Mouse (Mus musculus): Measurements from ENCODE around the gene Hyou1. TPM values are rescaled to one million over a fixed set of nuclear protein-coding genes. Genes with fewer than 3 reads are reported as not detected.
"Not testable (repeated sequence)": the region's sequence is repeated elsewhere in the genome, so short reads cannot be mapped to it uniquely, and the experiment has no call there.

Gene Hyou1
- 14.3 and 18.1 TPM in 2 replicates for polyA plus RNA-seq (2015; fragmentation: Nextera tagmentation; extraction: Ambion mirVana)

DNA sequence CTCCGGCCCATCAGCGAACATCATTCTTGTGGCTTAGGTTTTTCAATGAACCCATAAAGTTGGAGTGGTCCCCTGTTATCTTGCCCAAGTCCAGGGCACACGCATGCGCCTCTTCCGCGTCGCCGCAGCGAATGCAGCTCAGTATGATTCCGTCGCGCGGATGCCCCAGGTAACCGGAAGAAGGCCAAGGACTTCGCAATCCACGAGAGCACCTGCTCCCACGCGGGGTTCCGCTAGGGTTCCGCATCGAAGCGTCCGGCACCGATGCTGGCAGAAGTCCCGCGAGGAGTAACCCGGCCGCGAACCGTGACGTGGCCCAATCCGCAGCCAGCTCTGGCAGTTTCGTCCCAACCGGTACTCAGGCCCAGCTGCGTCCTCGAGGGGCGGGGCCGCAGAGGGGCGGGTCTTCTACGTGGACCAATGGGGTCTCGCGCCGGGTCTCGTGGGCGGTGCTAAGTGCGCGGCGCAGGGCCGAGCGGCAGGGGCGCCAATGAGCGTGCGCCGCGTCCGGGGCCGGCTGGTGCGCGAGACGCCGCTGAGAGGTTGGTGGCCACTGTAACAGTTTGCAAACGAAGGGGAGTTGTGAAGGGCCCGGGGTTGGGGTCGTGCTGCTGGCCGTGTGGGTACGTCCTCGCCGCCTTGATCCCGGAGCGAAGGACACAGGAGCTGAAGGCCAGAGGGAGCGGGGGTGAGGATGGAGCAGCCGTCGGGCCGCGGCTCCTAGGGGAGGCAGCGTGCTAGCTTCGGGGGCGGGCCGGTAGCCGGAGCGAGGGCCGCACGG is at the start of gene Hyou1:
Gene Hyou1 (plus strand): TSS at position 437 of the 781 bp plus-strand sequence.
- peak; percentile 98 for ATAC-seq (replicated peaks; ENCODE audit: insufficient number of reproducible peaks, insufficient read depth, low FRiP score, low read depth)
- peak within 1 kb of the TSS; percentile 84 for H3K9ac ChIP-seq
- peak within 1 kb of the TSS; percentile 71 for H3K4me3 ChIP-seq
- peak within 1 kb of the TSS; percentile 78 for H3K27ac ChIP-seq
- peaks cover 35% of the 10 kb centered on the region for H3K36me3 ChIP-seq
- H3K9me3 ChIP-seq (replicated peaks): no peaks in the 10 kb centered on the region
- peaks cover 15% of the 10 kb centered on the region for H3K4me1 ChIP-seq (replicated peaks)
- WGBS: under 1% methylated on average over 83 of the region's 83 CpGs
- no peaks in the 10 kb centered on the region for H3K27me3 ChIP-seq
- H3K4me2 ChIP-seq: peak within 1 kb of the TSS; percentile 91

DNA sequence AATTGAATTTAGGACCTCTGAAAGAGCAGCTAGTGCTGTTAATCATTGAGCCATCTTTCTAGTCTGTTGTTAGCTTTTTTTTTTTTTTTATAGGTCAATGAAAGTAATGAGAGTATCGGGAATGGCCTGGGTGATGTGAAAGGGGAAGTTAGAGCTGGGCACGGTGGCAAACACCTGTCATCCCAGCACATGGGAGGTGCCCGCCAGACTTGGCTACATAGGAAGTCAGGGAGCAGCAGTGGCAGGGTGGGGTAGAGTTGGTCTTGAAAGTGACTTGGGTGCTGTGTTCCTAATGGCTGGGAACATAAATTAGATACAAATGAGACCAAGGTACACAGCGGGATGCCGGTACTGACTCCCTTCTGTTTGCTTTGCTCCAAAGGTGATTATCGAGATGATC is 48.6 kb upstream of the Hyou1 start:
- Histone ChIP-seq H3K9ac (no peak overlapping the region), H3K27ac (no peak overlapping the region), H3K4me2 (no peak overlapping the region), H3K9me3 (replicated peaks) (no peaks in the 10 kb centered on the region), H3K4me3 (no peak overlapping the region), H3K36me3 (peaks cover 56% of the 10 kb centered on the region), H3K4me1 (replicated peaks) (peaks cover 17% of the 10 kb centered on the region), H3K27me3 (no peaks in the 10 kb centered on the region)
- ATAC-seq (replicated peaks; ENCODE audit: insufficient number of reproducible peaks, insufficient read depth, low FRiP score, low read depth): no peak
- WGBS: 93% methylated on average over 6 of the region's 6 CpGs

DNA sequence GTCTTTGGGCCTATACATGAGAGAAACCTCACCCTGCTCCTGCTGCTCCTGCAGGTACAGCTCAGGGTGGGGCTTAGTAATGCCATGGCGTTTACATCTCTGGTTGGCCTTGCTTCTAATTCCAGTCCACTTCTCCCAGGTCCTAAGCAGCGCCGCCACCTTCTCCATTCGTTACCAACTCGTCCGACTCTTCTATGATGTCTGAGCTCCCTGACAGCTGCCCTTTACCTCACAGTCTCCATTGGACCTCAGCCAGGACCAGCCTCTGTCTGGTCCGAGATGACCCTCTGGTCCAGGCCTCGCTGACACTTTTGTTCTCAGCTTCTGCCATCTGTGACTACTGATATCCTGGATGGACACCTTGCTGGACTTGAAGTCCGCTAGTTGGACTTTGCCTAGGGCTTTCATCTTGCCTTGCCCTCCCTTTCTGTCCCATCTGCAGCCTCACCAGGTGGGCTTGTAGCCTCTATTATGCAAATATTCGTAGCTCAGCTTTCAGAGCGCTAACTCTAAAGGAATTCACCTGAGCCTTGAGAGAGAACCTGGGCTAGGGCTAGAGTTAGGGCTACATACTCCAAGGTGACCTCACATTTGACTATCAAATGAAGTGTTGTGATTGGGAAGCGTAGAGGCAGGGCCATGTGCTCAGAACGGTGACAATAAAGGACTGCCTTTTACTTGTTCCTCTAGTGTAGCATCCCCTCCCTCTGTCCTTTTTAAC is 46.2 kb upstream of the Hyou1 start:
- 92% methylated on average over 13 of the region's 13 CpGs for WGBS
- no peak overlapping the region for H3K4me2 ChIP-seq
- no peak overlapping the region for H3K4me3 ChIP-seq
- peaks cover 70% of the 10 kb centered on the region for H3K36me3 ChIP-seq
- no peaks in the 10 kb centered on the region for H3K27me3 ChIP-seq
- no peaks in the 10 kb centered on the region for H3K9me3 ChIP-seq (replicated peaks)
- peaks cover 25% of the 10 kb centered on the region for H3K4me1 ChIP-seq (replicated peaks)
- no peak overlapping the region for H3K27ac ChIP-seq
- no peak for ATAC-seq (replicated peaks; ENCODE audit: insufficient number of reproducible peaks, insufficient read depth, low FRiP score, low read depth)
- H3K9ac ChIP-seq: no peak overlapping the region

DNA sequence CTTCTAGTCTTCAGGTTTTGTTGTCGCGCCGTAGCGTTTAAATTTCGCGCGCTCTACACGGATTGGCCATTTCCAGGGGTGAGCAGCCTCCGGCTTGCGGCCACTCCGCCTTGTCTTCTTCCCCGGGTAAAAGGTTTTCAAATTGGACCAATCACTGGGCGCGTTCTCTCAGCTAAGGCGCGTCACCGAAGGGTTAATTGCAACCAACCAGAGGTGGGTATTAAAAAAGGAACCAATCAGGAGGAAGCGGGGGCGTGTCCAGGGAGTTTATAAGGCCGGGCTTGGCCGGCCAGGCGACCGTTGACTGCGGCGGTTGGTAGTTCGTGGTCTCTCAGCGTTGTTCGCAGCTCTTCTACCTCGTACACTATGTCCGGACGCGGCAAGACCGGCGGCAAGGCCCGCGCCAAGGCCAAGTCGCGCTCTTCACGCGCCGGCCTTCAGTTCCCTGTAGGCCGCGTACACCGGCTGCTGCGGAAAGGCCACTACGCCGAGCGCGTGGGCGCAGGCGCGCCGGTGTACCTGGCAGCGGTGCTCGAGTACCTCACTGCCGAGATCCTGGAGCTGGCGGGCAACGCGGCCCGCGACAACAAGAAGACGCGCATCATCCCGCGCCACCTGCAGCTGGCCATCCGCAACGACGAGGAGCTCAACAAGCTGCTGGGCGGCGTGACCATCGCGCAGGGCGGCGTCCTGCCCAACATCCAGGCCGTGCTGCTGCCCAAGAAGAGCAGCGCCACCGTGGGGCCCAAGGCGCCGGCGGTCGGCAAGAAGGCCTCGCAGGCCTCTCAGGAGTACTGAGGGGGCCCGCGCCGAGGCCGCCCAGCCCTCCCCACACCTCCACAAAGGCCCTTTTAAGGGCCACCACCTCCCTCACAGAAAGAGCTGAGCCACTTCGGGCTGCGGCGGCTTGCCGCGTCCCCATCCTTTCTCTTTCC is 44.6 kb upstream of the Hyou1 start, which contains the start of gene H2afx:
Gene H2afx (plus strand): TSS at position 299 of the 935 bp plus-strand sequence.
- H3K27me3 ChIP-seq: no peaks in the 10 kb centered on the region
- H3K27ac ChIP-seq: peak within 1 kb of the TSS; percentile 98
- H3K9ac ChIP-seq: peak within 1 kb of the TSS; percentile 82
- H3K36me3 ChIP-seq: peaks cover 64% of the 10 kb centered on the region
- no peaks in the 10 kb centered on the region for H3K9me3 ChIP-seq (replicated peaks)
- peak within 1 kb of the TSS; percentile 71 for H3K4me3 ChIP-seq
- peak within 1 kb of the TSS; percentile 77 for H3K4me2 ChIP-seq
- ATAC-seq (replicated peaks; ENCODE audit: insufficient number of reproducible peaks, insufficient read depth, low FRiP score, low read depth): peak; percentile 93
- under 1% methylated on average over 88 of the region's 91 CpGs for WGBS
- H3K4me1 ChIP-seq (replicated peaks): peaks cover 24% of the 10 kb centered on the region

DNA sequence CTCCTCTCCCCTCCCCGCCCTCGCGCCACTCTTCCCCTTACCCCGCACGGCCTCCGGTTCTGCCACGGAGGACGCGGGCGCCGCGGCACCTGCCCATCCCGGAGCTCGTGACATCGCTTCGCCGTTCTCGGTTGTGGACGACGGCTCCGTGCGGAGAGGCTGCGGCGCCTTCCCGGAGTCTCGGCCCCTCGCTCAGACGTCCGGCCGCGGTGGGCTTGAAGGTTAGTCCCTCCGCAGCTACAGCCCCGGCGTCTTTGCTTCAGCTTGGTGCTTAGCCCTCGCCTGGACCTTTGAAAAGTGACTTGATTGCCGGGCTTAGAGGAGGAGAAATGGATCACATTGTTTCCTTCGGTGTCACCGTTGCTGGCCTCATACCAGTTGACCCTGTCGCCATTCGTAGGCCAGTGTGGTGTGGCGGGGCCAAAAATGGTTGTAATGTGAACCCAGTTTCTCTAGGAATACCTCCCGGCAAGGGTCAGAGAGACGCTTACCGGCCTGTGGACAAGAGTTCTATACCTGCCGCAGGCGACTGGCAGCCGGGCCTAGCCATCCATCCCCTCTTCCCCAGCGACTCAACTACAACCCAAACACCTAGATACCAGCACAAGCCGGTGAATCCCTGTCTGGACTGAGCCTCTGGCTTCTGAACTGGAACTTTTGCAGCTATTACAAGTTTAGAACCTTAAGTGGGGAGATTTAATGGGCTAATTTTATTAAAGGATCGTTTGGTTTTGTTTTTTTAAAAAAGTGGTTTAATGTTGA is 43.8 kb upstream of the Hyou1 start:
- Histone ChIP-seq H3K36me3 (peaks cover 60% of the 10 kb centered on the region), H3K4me2 (peak overlapping the region; percentile 77), H3K9me3 (replicated peaks) (no peaks in the 10 kb centered on the region), H3K27me3 (no peaks in the 10 kb centered on the region), H3K9ac (peak overlapping the region; percentile 82), H3K4me3 (peak overlapping the region; percentile 71), H3K27ac (peak overlapping the region; percentile 98), H3K4me1 (replicated peaks) (peaks cover 24% of the 10 kb centered on the region)
- ATAC-seq (replicated peaks; ENCODE audit: insufficient number of reproducible peaks, insufficient read depth, low FRiP score, low read depth): no peak; the same call in 1 of the 2 replicates
- WGBS: 0% methylated on average over 50 of the region's 50 CpGs

DNA sequence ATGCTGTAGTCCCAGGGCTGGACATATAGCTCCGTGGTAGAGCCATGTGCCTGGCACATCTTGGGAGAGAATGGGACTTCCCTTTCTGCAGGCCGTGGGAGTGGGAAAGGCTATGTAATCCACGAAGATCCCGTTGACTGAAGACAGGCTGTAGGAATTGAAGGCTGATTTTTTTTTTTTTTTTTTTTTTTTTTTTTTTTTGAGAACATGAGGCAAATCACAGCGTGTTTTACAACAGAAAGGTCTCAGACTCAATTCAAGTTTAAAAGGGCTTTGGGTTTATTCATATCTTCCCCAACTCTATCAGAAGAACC is 43.2 kb upstream of the Hyou1 start:
- peak overlapping the region; percentile 98 for H3K27ac ChIP-seq
- ATAC-seq (replicated peaks; ENCODE audit: insufficient number of reproducible peaks, insufficient read depth, low FRiP score, low read depth): no peak
- WGBS: 2% methylated on average over 5 of the region's 5 CpGs
- peak overlapping the region; percentile 82 for H3K9ac ChIP-seq
- peak overlapping the region; percentile 71 for H3K4me3 ChIP-seq
- peak overlapping the region; percentile 77 for H3K4me2 ChIP-seq
- H3K27me3 ChIP-seq: no peaks in the 10 kb centered on the region
- H3K9me3 ChIP-seq (replicated peaks): no peaks in the 10 kb centered on the region
- H3K4me1 ChIP-seq (replicated peaks): peaks cover 24% of the 10 kb centered on the region
- peaks cover 56% of the 10 kb centered on the region for H3K36me3 ChIP-seq

DNA sequence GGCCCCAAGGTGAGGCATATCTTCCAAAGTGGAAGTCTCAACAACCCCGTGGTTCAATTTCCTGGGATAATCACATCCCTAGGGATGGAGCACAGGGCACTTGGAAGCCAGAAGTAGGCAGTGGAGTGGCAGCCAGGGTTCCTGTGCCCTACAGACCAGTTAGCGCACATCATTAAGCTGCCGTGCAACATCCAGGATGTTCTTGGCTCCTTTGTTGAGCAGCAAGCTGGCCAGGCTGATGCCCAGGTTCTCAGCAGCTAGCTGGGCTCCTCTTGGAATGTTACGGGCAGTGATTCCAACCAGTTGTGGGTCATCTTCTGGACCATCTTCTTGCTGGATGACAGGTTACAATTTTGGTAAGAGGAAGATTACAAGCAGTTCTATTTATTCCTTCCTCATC is 42.8 kb upstream of the Hyou1 start:
- Histone ChIP-seq H3K9ac (peak overlapping the region; percentile 82), H3K4me1 (replicated peaks) (peaks cover 24% of the 10 kb centered on the region), H3K4me3 (peak overlapping the region; percentile 71), H3K36me3 (peaks cover 55% of the 10 kb centered on the region), H3K4me2 (peak overlapping the region; percentile 77)
- H3K9me3 ChIP-seq (replicated peaks); H3K27me3 ChIP-seq; ATAC-seq (replicated peaks; ENCODE audit: insufficient number of reproducible peaks, insufficient read depth, low FRiP score, low read depth); H3K27ac ChIP-seq: not testable (repeated sequence)
- WGBS: 32% methylated on average over 4 of the region's 4 CpGs

DNA sequence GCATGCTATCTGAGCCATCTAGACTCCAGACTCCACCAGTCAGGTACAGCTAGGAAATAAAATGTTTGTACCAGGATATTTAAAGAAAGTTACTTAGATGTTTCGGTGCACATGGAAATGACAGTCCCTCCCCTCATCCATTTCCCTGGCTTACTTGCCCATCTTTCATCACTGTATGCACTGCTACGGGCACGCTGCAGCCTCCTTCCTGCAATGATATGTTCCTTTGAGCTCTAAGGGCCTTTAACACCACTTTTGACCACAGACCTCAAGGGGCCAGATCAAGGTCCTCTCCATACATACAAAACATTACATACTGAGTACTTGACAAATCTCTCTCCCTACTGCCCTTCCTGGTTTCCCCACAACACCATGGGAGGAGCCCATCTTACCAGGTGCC is 42.3 kb upstream of the Hyou1 start:
- no peaks in the 10 kb centered on the region for H3K27me3 ChIP-seq
- no peaks in the 10 kb centered on the region for H3K9me3 ChIP-seq (replicated peaks)
- peaks cover 28% of the 10 kb centered on the region for H3K4me1 ChIP-seq (replicated peaks)
- 60% methylated on average over 3 of the region's 3 CpGs for WGBS
- H3K4me3 ChIP-seq: peak overlapping the region; percentile 71
- H3K9ac ChIP-seq: peak overlapping the region; percentile 82
- H3K27ac ChIP-seq: no peak overlapping the region
- ATAC-seq (replicated peaks; ENCODE audit: insufficient number of reproducible peaks, insufficient read depth, low FRiP score, low read depth): no peak
- peaks cover 54% of the 10 kb centered on the region for H3K36me3 ChIP-seq
- peak overlapping the region; percentile 77 for H3K4me2 ChIP-seq

DNA sequence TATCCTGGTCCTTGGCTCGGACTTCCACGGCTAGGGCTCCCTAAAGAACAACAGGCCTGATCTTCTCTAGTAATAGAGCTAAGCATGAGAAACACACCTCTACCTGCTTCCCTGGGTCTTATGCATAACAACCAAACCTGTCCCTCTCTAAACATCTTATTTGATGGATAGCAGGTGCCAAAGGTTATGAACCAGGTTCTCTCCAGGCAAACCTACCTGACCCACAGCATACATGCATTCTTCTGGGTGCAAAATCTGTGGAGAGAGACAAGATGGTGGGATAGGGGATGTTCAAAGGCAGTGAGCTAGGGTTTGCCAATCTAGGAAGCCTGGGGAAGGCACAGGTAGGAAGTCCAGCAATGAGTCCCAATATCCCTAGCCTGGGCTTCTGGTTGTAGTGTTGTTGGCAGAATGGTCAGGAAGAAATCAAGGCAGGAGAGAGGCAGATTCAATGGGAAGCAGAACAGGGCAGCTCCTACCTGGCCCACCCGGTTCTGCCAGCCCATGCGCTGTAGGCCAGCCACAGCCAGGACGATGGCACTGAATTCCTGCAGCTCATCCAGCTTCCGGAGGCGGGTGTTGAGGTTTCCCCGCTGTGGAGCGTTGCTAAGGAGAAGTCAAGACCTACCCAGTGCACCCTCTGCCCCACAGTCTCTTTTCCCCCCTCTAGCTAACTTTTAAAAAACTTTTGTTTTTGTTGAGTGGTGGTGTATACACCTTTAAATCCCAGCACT is 41.7 kb upstream of the Hyou1 start:
- peak overlapping the region; percentile 82; the same call in 1 of the 2 replicates for H3K9ac ChIP-seq
- no peak for ATAC-seq (replicated peaks; ENCODE audit: insufficient number of reproducible peaks, insufficient read depth, low FRiP score, low read depth)
- no peaks in the 10 kb centered on the region for H3K9me3 ChIP-seq (replicated peaks)
- H3K4me2 ChIP-seq: peak overlapping the region; percentile 77
- H3K4me3 ChIP-seq: peak overlapping the region; percentile 71
- H3K4me1 ChIP-seq (replicated peaks): peaks cover 34% of the 10 kb centered on the region
- H3K36me3 ChIP-seq: peaks cover 49% of the 10 kb centered on the region
- WGBS: 68% methylated on average over 9 of the region's 9 CpGs
- 0 out of 2 replicates have a peak overlapping the region, but pooled peaks have one; percentile 0 for H3K27ac ChIP-seq
- H3K27me3 ChIP-seq: no peaks in the 10 kb centered on the region

DNA sequence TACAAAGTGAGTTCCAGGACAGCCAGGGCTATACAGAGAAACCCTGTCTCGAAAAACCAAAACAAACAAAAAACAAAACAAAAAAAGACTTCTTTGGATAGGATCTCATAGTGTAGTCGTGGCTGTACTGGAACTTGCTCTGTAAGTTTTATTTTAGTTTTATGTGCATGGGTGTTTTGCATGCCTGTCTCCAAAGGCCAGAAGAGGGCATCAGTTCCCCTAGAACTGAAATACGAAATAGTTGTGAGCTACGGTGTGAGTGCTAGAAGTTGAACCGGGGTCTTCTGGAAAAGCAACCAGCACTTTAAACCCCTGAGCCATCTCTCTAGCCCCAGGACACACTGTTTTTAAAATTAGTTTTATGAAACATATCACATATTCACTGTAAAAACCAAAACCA is 40.7 kb upstream of the Hyou1 start:
- Histone ChIP-seq H3K4me3 (no peak overlapping the region), H3K9me3 (replicated peaks) (no peaks in the 10 kb centered on the region), H3K27ac (no peak overlapping the region), H3K4me2 (no peak overlapping the region), H3K9ac (no peak overlapping the region), H3K27me3 (no peaks in the 10 kb centered on the region), H3K36me3 (peaks cover 39% of the 10 kb centered on the region), H3K4me1 (replicated peaks) (peaks cover 39% of the 10 kb centered on the region)
- WGBS: 81% methylated on average over 5 of the region's 5 CpGs
- no peak for ATAC-seq (replicated peaks; ENCODE audit: insufficient number of reproducible peaks, insufficient read depth, low FRiP score, low read depth)

Data from heart, embryonic 15.5 days (tissue).